Mouse (Mus musculus): ENCODE data around the gene Slc24a5.
A peak's percentile ranks its signal among the peaks of the same experiment; 100 is the strongest.
"Not testable (repeated sequence)": the region's sequence is repeated elsewhere in the genome, so short reads cannot be mapped to it uniquely, and the experiment has no call there.

Slc24a5 gene

DNA sequence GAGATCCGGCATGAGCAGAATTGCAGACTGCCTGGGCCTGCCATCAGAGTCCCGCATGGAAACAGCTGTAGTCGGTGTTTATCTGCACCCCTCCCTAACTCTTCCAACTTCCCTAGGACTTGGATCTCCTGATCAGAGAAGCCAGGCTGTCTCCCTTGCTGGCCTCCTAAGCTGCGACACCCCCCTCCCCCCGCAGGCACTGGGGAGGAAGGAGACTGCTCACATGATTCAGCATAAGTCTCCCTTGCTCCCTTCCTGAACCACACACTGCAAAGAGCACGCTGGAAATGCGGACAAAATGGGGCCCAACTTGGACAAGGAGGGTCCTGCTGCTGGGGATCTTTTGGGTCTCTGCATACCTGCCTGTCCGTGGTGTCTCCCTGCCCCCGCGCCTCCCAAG is at the start of gene Slc24a5:
TSS of gene Slc24a5 (plus strand) at position 231 of the 400 bp plus-strand sequence.
- no peak for DNase-seq (ENCODE audit: low spot score)

DNA sequence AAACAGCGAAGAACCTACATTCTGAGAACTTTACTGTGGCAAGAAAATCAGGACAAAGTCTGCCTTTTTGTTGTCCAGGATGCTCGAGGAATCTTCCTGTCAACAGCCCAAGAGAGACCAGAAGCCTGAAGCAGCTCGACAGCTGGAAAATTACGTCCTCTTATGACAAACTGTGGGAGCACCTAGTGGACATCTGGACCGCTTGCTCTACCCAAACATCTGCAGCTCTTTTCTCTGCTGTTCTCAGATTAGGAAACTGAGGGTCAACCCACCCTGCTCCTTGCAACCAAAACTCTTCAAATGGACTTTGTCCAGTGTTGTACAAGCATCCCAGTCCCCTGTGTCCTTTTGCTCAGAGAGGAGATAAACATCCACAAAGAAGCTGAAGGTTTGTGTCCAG is 43.5 kb upstream of the Slc24a5 start:
- DNase-seq (ENCODE audit: low spot score): no peak

DNA sequence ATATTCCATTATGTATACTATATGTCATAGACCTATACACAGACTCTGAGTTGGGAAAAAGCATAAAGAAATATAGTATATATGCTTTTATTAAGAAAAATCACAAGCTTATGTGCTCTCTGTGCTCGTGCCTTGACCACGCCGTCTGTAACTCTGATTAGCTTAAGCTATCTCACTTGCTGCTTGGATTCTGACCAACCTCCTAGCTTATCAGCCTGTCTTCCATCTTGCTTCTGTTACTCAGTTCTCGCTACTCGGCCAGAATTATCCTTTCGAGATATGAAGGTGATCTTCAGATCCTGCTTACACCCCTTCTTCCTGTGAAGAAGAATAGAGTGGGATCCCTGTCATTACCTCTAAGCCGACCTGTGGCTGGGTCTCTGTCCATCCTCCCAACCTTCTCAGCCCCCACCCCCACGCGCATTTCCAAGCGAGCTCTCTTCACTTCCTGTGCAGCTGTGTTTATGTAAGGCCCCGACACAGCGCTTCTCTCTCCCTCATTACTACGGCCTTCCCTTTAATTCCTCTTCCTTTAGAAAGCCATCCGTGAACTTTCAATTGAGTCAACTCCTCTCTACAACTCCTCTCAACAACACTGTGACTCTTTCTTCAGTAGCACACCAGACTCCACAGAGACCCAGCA is 41.4 kb upstream of the Slc24a5 start:
- no peak for DNase-seq (ENCODE audit: low spot score)

DNA sequence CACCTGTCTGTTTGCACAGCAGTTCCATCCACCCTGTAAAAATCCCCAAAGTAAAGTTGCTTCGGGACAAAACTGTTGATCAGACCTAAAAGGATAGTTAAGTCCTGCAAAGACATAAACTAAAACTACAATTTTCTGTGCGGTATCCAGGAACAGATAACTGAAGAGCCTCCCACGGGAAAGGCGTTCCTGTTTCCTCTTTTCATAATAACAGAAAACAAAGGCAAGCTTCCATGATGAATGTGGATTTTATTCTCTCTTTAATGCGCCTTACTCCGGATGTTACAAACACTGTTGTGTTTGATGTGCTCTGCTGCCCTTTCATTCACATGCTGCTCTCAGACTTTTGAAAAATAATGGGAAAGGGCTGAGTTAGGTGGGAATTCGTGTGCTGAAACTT is 37.3 kb upstream of the Slc24a5 start:
- no peak for DNase-seq (ENCODE audit: low spot score)

DNA sequence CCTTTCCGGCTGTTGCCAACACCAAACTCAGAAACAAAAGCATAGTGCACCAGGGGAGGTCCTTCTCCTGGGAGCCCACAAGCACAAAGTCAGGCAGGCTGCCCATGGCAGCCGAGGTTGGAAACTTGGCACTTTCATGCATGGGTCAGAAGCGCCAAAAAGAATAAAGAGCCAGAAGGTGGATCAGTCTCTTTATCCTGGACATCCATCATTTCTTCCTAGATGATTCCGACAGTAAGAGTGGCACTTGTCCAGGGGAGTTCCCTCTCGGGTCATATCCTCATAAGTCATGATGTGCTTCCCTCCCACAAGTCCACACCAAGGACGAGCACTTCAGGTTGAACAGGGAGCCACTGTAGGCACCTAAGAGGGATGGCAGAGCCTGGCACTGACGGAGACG is 36.8 kb upstream of the Slc24a5 start:
- no peak for DNase-seq (ENCODE audit: low spot score)

DNA sequence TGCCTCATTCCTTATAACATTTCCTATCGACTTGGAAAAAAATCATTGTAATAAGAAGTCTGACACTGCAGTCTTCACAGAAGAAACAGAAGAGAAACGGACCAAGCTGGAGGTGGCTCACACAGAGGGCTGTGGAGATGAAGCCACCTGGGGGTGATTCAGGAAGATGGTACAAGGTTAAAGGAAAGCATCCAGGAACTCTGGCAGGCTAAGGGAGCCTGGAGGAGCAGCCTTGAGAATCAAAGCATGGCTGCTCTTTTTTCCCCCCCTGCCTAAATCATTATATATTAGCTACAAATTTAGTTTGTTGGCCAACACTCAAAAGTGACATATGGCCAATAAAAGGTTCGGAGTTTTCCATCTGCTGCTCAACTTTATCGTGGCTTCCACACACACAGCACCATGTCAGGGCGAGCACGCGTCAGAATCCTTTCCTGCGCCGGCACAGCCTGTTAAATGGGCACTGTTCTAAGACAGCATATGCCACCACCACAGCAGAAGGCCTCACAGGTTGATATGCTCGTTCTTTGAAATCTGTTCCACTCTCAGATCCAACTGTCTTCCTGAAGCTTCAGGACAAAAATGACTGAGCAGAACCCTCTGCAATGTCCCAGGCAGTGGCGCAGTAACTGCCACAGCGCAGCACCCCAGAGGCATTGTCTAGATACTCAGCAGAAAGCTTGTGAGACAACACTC is 36.2 kb upstream of the Slc24a5 start:
- DNase-seq (ENCODE audit: low spot score): peak; percentile 80

DNA sequence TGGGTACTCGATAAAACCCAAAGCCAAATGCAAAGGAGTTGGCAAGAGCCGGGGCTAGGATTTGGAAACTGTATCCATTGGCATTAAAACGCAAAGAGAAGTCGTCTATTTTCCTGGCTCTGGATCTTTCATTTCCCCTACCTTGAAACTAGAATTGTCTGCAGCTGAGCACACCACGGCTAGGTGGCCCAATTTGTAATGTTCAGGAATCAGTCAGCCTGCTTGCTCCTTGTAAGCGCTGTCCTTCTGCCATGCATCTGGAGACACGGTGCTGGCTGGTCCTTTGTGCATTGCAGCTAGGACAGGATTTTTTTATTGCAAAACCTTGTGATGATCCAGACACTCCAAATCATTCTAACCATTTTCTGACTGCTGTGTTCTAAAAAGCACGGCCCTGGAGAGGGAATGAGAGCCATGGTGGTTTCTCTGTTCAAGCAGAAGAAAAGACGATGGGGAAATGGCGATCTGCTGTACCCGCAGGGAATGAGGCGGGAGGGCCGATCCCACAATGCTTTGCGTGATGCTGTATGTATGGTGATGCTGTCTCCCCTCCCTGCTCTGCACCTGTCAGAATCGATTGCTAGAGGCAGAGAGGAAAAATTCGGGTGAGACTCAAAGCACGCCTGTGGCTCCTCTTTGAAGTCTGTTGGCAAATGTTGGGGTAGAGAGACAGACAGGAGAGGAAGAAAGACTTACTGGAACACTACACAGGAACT is 35.5 kb upstream of the Slc24a5 start:
- peak; percentile 27 for DNase-seq (ENCODE audit: low spot score)

DNA sequence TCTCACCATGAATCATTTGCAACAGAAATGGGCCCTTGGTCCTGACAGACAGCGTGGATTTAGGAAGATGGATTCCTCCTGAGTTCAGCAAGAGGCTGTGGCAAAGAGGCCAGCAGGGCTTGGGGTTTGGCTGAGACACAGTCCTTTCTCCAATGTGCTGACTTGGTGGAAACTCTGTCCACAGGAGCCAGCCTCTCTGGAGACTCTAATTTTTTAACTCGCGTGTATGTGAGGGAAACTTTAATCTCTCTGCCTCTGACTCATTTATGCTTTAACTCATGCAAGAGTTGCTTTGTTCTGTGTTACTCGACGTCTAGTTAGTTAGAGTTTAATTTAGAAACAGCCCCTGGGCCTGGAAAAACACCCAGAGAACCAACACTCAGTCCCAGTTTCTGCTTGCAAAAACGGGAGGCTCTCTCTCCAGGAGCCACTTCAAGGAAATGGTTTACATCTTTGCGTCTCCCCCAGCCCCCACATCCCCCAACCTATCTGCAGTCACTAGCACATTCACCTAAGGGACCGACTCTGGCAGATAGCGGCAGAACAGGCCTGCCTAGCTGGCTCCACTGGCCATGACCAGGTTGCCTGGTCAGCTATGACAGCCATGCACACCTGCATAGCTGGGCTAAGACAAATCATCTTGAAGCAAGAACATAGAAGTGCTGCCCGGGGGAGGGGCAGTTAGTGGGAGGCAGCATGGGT is 34.7 kb upstream of the Slc24a5 start:
- no peak for DNase-seq (ENCODE audit: low spot score)

DNA sequence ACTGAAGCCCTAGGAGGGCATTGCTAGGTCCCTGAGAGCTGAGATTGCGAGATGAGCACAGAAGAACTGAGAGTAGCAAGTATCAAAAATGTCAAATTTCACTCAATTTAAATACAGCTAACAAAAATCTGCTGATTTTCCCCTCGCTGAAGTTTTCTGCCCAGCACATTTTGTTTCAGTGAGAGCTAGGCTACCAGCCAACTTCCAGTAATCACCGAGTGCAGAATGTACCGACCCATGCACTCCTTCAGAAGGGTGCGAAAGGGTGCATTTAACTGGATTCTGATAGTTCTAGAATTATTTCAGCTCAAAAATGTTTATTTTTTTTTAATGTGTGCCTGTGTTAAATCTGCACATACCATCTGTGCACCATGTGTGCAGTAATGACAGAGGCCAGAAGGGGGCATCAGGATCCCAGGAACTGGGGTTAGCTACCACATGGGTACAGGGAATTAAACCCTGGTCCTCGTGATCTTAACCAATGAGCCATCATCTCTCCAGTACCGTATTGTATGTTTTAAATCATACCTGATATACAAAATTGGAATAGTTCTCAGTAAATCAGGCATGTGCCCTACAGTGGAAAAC is 12.5 kb upstream of the Slc24a5 start:
- DNase-seq (ENCODE audit: low spot score): peak; percentile 32

DNA sequence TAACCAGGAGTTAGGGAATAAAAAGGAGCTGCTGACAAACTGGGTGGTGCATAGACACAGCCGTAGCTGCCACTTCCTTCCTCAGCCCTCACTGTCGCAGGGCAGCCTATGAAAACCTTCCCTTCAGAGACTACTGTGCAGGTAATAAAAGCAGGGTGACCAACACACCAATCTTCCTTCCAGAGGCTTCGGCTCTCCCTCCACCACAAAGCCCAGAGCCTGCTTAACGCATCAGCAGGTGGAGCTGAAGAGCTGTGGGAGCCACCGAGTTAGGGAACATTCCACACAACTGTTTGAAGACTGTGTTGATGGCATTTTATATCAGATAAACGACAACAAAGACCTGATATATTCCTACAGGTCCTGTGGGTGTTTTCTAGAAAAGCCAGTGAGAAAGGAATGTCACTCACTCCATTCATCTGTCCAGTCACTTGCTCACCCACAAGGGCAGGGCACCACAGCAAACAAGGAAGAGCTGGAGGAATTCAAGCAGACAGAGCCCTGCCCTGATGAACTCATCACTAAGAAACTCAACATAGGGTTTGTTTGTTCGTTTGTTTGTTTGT is 10.6 kb upstream of the Slc24a5 start:
- peak; percentile 46 for DNase-seq (ENCODE audit: low spot score)

DNA sequence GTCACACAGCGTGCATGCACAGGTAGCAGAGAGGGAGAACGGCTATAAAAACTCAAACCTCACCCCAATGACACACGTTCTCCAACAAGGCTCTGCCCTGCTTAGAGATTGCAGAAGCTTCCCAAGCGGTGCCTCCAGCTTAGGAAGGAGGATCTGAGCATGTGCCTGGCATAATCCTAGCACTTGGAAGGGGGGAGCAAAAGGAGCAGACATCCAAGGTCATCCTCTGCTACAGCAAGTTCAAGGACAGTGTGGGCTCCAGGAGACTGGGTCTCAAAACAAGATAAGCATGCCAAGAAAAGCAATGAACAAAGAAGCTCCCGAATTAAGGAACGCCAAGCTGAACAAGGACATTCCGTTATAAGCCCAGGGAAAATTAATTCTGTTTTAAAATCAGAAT is 6.5 kb upstream of the Slc24a5 start:
- DNase-seq (ENCODE audit: low spot score): no peak

DNA sequence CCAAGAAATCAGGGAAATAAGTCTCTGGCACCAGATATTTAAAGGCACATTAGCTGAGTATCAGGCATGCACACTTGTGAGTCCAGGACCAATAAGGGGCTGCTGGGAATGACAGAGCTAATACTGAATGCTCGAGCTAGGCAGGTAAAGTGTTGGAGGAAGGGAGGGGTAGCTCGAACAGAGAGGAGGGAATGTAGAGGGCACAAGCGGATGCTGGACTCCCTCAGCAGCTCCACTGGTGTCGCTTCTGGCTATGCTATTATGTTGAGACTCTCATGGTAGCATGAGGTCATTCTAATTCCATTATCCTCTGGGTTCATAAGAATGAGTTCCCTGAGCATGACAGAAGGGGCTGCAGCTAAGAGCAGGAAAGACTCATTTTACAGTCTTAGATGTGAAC is 5.0 kb upstream of the Slc24a5 start:
- DNase-seq (ENCODE audit: low spot score): no peak

DNA sequence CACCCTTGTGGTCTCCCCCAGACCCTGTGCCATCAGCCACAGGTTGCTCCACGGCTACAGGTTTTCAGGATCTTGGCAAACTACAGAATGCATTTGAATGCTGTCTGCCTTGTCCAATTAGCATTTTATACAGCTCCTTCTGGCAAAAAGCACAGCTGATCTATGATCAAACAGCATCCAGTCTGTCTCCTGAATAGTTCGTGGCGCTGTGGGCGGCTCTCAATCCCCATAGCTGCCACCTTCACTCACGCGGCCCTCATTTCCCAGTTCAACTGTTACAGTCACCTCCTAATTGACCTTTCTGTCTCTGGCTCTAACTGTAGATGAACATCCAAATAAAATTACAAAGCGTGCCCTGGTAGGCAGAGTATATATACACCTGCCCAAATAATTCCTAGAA is 551 bp upstream of the Slc24a5 start:
- DNase-seq (ENCODE audit: low spot score): no peak

DNA sequence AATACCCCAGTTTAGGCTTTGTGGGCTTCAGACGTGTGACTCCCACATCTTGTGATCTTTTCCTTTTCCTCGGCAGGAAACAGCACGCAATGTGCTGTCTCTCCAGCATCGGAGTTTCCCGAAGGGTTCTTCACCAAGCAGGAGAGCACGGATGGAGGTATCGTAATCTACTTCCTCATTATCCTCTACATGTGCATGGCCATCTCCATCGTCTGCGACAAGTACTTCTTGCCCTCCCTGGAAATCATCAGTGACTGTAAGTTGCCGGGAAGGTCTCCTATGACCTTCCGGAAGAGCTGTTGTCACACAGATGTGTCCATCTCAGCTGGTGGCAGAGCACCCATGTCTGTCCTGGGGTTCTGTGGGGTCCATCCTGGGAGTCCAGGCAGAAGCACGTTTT is 772 bp downstream of the Slc24a5 start:
- DNase-seq (ENCODE audit: low spot score): no peak

DNA sequence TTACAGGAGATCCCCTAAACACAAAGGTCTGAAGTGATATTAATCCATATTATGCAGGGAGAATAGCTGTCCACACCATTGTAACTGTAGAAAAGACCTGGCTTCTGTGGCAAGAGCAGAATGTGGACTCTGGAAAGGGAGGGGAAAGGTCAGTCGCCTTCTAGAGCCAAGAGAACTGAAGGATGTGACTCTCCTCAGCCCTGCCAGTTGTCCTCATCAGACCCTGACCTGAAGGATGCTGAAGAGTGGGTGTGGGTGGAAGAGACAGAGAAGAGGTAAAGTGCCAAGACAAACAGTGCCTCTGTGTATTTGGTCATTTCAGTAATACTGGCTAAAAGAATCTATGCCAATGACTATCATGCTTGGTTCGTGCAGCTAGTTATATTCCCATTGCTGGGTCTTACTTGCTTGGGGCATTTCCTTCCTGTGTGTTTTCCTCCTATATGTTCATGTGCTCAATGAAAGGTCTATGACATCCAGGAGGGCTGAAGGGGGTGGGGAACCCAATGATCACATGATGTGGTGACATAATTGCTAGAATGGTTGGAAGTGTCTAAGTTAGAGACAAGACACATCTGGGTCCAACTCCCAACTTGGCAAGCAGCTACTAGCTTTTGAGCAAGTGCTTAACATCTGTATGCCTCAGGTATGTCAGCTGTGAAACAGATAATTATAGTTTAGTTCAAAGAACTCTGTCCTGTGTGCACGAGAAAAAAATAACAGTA is 5.3 kb downstream of the Slc24a5 start:
- DNase-seq (ENCODE audit: low spot score): no peak

DNA sequence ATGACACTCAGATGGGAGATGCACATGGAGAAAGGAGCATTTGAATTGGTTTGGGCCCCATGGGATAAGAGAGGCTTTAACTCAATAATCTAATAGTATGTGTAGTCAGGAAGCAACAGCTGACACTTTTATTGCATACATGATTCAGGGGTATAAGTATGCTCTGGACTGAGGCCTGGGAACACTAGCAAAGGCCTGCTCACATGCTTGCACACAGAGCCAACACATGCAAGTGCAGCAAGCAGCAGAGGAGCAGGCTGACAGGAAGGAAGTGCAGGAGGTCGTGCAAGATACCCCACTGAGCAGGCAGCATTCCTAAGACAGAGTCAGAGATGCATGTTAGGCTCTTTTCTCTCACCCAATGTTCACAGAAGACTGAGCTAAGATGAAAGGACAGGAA is 16.0 kb downstream of the Slc24a5 start:
- no peak for DNase-seq (ENCODE audit: low spot score)

DNA sequence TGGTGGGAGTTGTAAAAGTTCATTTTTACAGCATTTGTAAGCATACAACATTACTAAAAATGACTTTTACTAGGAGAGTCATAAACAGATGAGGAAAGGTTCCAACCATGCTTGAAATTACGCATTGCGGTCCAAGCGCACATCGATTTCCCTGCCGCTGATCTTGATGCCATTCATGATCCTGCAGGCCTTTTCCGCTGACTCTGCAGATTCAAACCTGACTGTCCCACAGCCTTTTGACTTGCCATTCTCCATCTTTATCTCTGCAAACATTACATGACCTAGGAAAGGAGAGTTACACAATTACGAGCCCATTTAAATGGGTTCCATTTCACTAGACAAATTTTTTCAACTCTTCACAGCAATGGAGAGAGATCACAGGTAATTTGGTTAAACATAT is 20.8 kb downstream of the Slc24a5 start:
- DNase-seq (ENCODE audit: low spot score): no peak

DNA sequence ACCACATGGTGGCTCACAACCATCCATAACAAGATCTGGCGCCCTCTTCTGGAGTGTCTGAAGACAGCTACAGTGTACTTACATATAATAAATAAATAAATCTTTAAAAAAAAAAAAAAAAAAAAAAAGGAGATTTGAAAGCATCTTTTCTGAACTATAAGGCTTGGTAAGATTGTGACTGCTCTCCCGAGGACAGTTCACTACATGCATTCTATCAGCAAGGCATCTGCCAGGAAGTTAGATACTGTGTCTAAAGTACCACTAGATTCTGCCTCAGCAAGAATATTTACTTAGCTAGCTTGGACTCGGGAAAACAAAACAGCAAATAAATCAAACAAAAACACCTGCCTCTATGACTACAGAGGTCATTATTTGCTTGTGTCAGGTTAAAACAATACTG is 24.2 kb downstream of the Slc24a5 start:
- not testable (repeated sequence) for DNase-seq (ENCODE audit: low spot score)

DNA sequence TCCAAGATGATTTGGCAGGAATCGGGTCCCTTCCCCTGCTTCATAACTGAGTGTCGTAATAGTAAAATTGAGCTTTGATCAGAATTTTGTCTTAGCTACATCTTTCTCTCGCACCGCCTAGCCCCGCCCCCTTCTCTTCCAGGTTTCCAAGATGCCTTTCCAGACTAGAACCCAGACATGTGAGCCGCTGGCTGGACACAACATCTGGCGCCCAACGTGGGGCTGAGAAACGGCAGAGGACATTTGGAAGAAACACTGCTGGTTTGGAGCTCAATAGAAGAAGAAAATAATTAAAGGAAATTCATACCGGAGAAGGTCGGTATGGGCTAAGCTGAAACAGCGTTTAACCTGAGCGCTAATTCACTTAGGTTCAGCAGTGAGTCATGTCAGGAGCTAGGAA is 36.6 kb downstream of the Slc24a5 start:
- not testable (repeated sequence) for DNase-seq (ENCODE audit: low spot score)

DNA sequence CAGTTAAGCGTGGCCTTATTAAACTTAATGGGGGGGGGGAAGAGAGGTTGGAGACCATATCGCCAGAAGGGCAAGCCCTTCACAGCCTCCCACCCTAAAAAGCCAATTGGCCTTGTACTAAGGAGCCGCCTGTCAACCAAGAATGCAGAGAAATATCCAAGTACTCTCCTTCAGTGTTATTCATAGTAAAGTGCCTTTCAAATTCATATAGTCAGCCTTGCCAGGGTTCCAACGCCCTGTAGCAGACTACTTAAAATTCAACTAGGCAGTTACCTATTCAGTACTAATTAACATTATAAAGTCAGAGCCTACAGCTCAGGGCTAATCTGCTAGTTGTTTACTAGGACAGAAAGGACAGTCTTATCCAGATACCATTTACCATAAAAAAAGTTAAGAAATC is 38.6 kb downstream of the Slc24a5 start:
- DNase-seq (ENCODE audit: low spot score): not testable (repeated sequence)

DNA sequence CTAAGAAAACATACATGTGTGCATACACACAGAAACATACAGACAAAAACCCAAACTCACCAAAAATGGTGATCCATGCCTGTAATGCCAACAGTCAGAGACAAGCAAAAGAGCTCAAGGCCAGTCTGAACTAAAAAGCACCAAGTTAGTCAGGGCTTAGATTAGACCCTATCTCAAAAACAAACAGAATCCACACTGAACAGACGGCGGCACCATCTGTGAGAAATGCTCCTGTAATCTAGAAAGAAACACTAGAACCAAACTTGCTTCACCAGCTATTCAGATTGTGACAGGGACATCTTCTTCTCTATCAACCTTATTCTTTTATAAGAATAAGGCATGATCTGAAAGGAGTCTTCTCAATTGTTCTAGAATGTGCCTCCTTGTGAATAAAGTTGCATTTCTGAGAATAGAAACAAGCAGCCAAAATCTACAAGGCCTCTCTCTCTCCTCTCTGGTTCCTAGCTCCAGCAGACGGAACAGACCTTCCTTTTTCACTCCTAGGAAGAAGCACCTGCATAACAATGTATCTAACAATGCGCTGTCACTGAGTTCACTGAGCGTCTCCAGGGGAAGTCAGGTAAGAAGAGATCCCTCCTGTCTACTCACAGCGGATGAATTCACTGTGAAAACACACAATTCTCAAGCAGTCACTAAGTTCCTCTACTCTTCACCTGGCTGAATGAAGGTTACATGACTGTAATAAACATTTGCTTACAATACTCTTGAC is 51.6 kb downstream of the Slc24a5 start:
- peak; percentile 70 for DNase-seq (ENCODE audit: low spot score)

All from layer of hippocampus, adult 11-12 months (tissue).